ENCODE assay signal across 26 mouse cellular contexts in the genomic region with DNA sequence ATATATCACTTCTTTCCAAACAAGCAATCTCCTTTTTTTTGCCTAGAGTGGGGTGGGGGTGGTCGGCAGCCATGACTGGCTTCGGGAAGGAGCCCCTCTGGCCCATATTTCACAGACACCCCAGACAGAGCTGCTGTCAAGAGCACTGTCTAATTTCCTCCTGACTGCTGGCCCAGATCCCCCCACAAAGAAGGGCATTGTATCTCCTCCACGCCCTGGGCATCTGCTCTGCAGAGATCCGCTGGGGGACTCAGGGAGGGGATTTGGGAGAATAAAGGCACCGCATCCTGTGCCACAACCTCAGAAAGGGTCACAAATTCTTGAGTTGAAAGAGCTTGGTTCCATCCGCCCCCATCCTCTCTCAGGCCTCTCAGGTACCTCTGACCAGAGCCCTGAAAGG. TPM values are rescaled to one million over a fixed set of nuclear protein-coding genes. Genes with fewer than 3 reads are reported as not detected.
DNase-seq lines count a peak whose midpoint lies in the region; ATAC-seq lines count a peak whose summit lies in the region.
"Had no signal": no experiment of that assay in that cellular context is flagged by ENCODE, and none has a peak within 500 bp of the region (broad histone marks: within the 10 kb centered on the region; RNA-seq: fewer than 3 reads in every experiment).

No protein-coding gene starts in this region.

- no peak overlapping the region for H3K4me2 ChIP-seq in forebrain, embryonic 16.5 days (ENCODE audit: low read length)
- no peak overlapping the region for H3K4me2 ChIP-seq in intestine, embryonic 15.5 days (replicated peaks)
- H3K4me2 ChIP-seq in intestine, embryonic 16.5 days (ENCODE audit: low read depth, low read length) = no peak overlapping the region
- H3K4me2 ChIP-seq: embryonic facial prominence, embryonic 13.5 days; forebrain, embryonic 13.5 days; heart, embryonic 13.5 days; hindbrain, embryonic 12.5 days; hindbrain, embryonic 15.5 days had no signal

- peaks cover 46% of the 10 kb centered on the region for H3K4me1 ChIP-seq in forebrain, embryonic 10.5 days
- peaks cover 10% of the 10 kb centered on the region for H3K4me1 ChIP-seq in forebrain, embryonic 16.5 days (replicated peaks; ENCODE audit: control insufficient read depth, insufficient read depth, low read length)
- H3K4me1 ChIP-seq in intestine, embryonic 15.5 days (replicated peaks) = peaks cover 24% of the 10 kb centered on the region
- H3K4me1 ChIP-seq in intestine, embryonic 16.5 days (ENCODE audit: control insufficient read depth, insufficient read depth, low read length) = peaks cover 6% of the 10 kb centered on the region; the same call in 1 of the 2 replicates

- DNase-seq in forebrain, embryonic 10.5 days (ENCODE audit: extremely low spot score, low spot score) = no peak
- DNase-seq in retina, postnatal 1 day = peak; percentile 80
- no peak for DNase-seq in retina, embryonic 14.5 days (ENCODE audit: low spot score)
- DNase-seq in mesoderm, embryonic 11.5 days (ENCODE audit: low read depth, low spot score) = peak; percentile 58
- DNase-seq in spleen, adult 12 weeks (ENCODE audit: low spot score) = no peak
- DNase-seq: adrenal gland, postnatal 10 days; adrenal gland, postnatal 36 days; cerebellum, adult 18-20 months; cerebellum, adult 9-10 months; cerebellum, postnatal 14 days; forebrain, postnatal 0 days; gastrocnemius, adult 2 months; gastrocnemius, postnatal 14 days; heart, adult 18-20 months; heart, postnatal 14 days; heart, postnatal 4 days had no signal

- 0 out of 2 replicates have a peak overlapping the region, but pooled peaks have one; percentile 2 for H3K27ac ChIP-seq in forebrain, embryonic 10.5 days
- H3K27ac ChIP-seq in forebrain, embryonic 16.5 days (ENCODE audit: low read length) = no peak overlapping the region
- H3K27ac ChIP-seq in intestine, embryonic 15.5 days = 0 out of 2 replicates have a peak overlapping the region, but pooled peaks have one; percentile 6
- no peak overlapping the region for H3K27ac ChIP-seq in intestine, embryonic 16.5 days (ENCODE audit: low read length)
- H3K27ac ChIP-seq: embryonic facial prominence, embryonic 13.5 days; forebrain, embryonic 13.5 days; gastrocnemius, adult 2 months; heart, embryonic 13.5 days; hindbrain, embryonic 12.5 days; hindbrain, embryonic 15.5 days had no signal

- no peak for ATAC-seq in forebrain, embryonic 16.5 days
- ATAC-seq in intestine, embryonic 15.5 days = no peak
- ATAC-seq in intestine, embryonic 16.5 days = no peak
- ATAC-seq: activated CD4-positive, CD25-positive, alpha-beta regulatory T cell, adult 4 months; forebrain, embryonic 13.5 days; forebrain, postnatal 0 days had no signal

- H3K9me3 ChIP-seq in forebrain, embryonic 10.5 days = no peaks in the 10 kb centered on the region
- H3K9me3 ChIP-seq in forebrain, embryonic 16.5 days (ENCODE audit: control insufficient read depth, low read length) = no peaks in the 10 kb centered on the region
- H3K9me3 ChIP-seq in intestine, embryonic 15.5 days = no peaks in the 10 kb centered on the region
- no peaks in the 10 kb centered on the region for H3K9me3 ChIP-seq in intestine, embryonic 16.5 days (ENCODE audit: control insufficient read depth, low read length)
- H3K9me3 ChIP-seq: embryonic facial prominence, embryonic 13.5 days; forebrain, embryonic 13.5 days; heart, embryonic 13.5 days; hindbrain, embryonic 12.5 days; hindbrain, embryonic 15.5 days had no signal

- no peaks in the 10 kb centered on the region for H3K27me3 ChIP-seq in forebrain, embryonic 10.5 days (ENCODE audit: poor library complexity, severe bottlenecking)
- no peaks in the 10 kb centered on the region for H3K27me3 ChIP-seq in forebrain, embryonic 16.5 days (replicated peaks; ENCODE audit: control insufficient read depth, insufficient read depth, low read length)
- no peaks in the 10 kb centered on the region for H3K27me3 ChIP-seq in intestine, embryonic 15.5 days (replicated peaks)
- no peaks in the 10 kb centered on the region for H3K27me3 ChIP-seq in intestine, embryonic 16.5 days (replicated peaks; ENCODE audit: control insufficient read depth, insufficient read depth, low read length)
- H3K27me3 ChIP-seq: embryonic facial prominence, embryonic 13.5 days; heart, embryonic 13.5 days; hindbrain, embryonic 12.5 days; hindbrain, embryonic 15.5 days had no signal

- no peaks in the 10 kb centered on the region for H3K36me3 ChIP-seq in forebrain, embryonic 10.5 days (replicated peaks)
- no peaks in the 10 kb centered on the region for H3K36me3 ChIP-seq in forebrain, embryonic 16.5 days (ENCODE audit: control insufficient read depth, insufficient read depth)
- H3K36me3 ChIP-seq in intestine, embryonic 15.5 days = no peaks in the 10 kb centered on the region
- H3K36me3 ChIP-seq in intestine, embryonic 16.5 days (ENCODE audit: control insufficient read depth, insufficient read depth, low read length) = no peaks in the 10 kb centered on the region
- H3K36me3 ChIP-seq: embryonic facial prominence, embryonic 13.5 days; heart, embryonic 13.5 days; hindbrain, embryonic 12.5 days; hindbrain, embryonic 15.5 days had no signal

- no peak overlapping the region for H3K4me3 ChIP-seq in forebrain, embryonic 10.5 days
- no peak overlapping the region for H3K4me3 ChIP-seq in forebrain, embryonic 16.5 days (replicated peaks; ENCODE audit: low read length)
- H3K4me3 ChIP-seq in intestine, embryonic 15.5 days (replicated peaks) = no peak overlapping the region
- no peak overlapping the region for H3K4me3 ChIP-seq in intestine, embryonic 16.5 days (ENCODE audit: low read length)
- H3K4me3 ChIP-seq: embryonic facial prominence, embryonic 13.5 days; erythroblast, embryonic 14.5 days; forebrain, embryonic 13.5 days; gastrocnemius, adult 2 months; heart, embryonic 13.5 days; hindbrain, embryonic 12.5 days; hindbrain, embryonic 15.5 days had no signal

- no peak overlapping the region for H3K9ac ChIP-seq in forebrain, embryonic 16.5 days (replicated peaks; ENCODE audit: low read depth, low read length)
- no peak overlapping the region for H3K9ac ChIP-seq in intestine, embryonic 15.5 days
- H3K9ac ChIP-seq in intestine, embryonic 16.5 days (ENCODE audit: low read depth, low read length) = no peak overlapping the region
- H3K9ac ChIP-seq: embryonic facial prominence, embryonic 13.5 days; forebrain, embryonic 13.5 days; forebrain, postnatal 0 days; heart, embryonic 13.5 days; hindbrain, embryonic 12.5 days; hindbrain, embryonic 15.5 days had no signal

- 57% methylated on average over 6 of the region's 6 CpGs for WGBS in forebrain, embryonic 10.5 days
- 46% methylated on average over 6 of the region's 6 CpGs for WGBS in forebrain, embryonic 16.5 days
- 46% methylated on average over 6 of the region's 6 CpGs for WGBS in intestine, embryonic 15.5 days
- 42% methylated on average over 6 of the region's 6 CpGs for WGBS in intestine, embryonic 16.5 days

RNA-seq across cellular contexts. Expression of gene Meox1, which starts 22.7 kb away (rescaled TPM):
- 0.86 and 0.97 TPM in 2 replicates for polyA plus RNA-seq in forebrain, embryonic 10.5 days (2016; fragmentation: Nextera tagmentation; extraction: Ambion mirVana)
- 0.79 and 0.84 TPM in 2 replicates for polyA plus RNA-seq in forebrain, embryonic 16.5 days (2015; fragmentation: Nextera tagmentation; extraction: Ambion mirVana)
- polyA plus RNA-seq in intestine, embryonic 15.5 days (2015; fragmentation: Nextera tagmentation; extraction: Ambion mirVana) = 4.4 and 4.5 TPM in 2 replicates
- 5.0 and 5.1 TPM in 2 replicates for polyA plus RNA-seq in intestine, embryonic 16.5 days (2015; fragmentation: Nextera tagmentation; extraction: Ambion mirVana)
- polyA plus RNA-seq: activated CD4-positive, CD25-positive, alpha-beta regulatory T cell, adult 4 months; erythroblast, embryonic 14.5 days had no signal

Comparison
In these comparisons a context has a peak if more than half of its experiments do, and no peak if none do; other contexts are left out.
1. DNase-seq: peak in retina, postnatal 1 day (single experiment) and mesoderm, embryonic 11.5 days (single experiment); none in forebrain, embryonic 10.5 days (single experiment), retina, embryonic 14.5 days (single experiment) and spleen, adult 12 weeks (single experiment).
2. H3K27ac ChIP-seq: peak in forebrain, embryonic 10.5 days (single experiment) and intestine, embryonic 15.5 days (single experiment); none in forebrain, embryonic 16.5 days (single experiment) and intestine, embryonic 16.5 days (single experiment).